Mouse (Mus musculus) G1E (cell line): Measurements from ENCODE around the gene Rftn2. TPM values are rescaled to one million over a fixed set of nuclear protein-coding genes. Genes with fewer than 3 reads are reported as not detected.

Source experiments
- ATAC-seq: 2 replicates; pipeline ENCODE4 v1.8.0; 2016; ENCODE audit warnings: mild to moderate bottlenecking; ENCODE audit not compliant: insufficient number of reproducible peaks, poor library complexity, low FRiP score, severe bottlenecking; ENCODE audit errors: extremely low read depth
- DNase-seq: peaks from one replicate; pipeline ENCODE4 v3.0.0; 2012; ENCODE audit warnings: low spot score
- H3K27me3 ChIP-seq: 2 replicates; pipeline ENCODE4 v1.6.1; 2012; ENCODE audit warnings: mild to moderate bottlenecking, low read length, inconsistent platforms; ENCODE audit not compliant: insufficient read depth
- H3K36me3 ChIP-seq: replicated peaks from 2 replicates; pipeline ENCODE3; 2012; ENCODE audit warnings: mild to moderate bottlenecking, inconsistent platforms
- H3K4me1 ChIP-seq: 2 replicates; pipeline ENCODE4 v1.6.1; 2012; ENCODE audit warnings: low read depth, low read length, inconsistent platforms, mixed read lengths; ENCODE audit not compliant: insufficient read depth
- H3K4me3 ChIP-seq: 2 replicates; pipeline ENCODE4 v1.5.1; 2012; ENCODE audit warnings: low read depth, mild to moderate bottlenecking, inconsistent platforms, low read length, moderate library complexity, mixed read lengths
- H3K9me3 ChIP-seq: replicated peaks from 2 replicates; pipeline ENCODE4 v1.6.1; 2012; ENCODE audit warnings: inconsistent platforms
- CTCF ChIP-seq: IDR thresholded peaks from 2 replicates; pipeline ENCODE4 v1.5.1; 2012; ENCODE audit warnings: low read depth, low read length, inconsistent platforms, mixed read lengths
- GATA1 ChIP-seq: IDR thresholded peaks from 2 replicates; pipeline ENCODE4 v1.6.1; 2012; ENCODE audit warnings: borderline replicate concordance, low read length, inconsistent platforms, mixed read lengths
- GATA2 ChIP-seq: IDR thresholded peaks from 2 replicates; pipeline ENCODE4 v1.6.1; 2012; ENCODE audit warnings: low read depth, low read length, inconsistent platforms, borderline replicate concordance
- POLR2AphosphoS5 ChIP-seq: IDR thresholded peaks from 2 replicates; pipeline ENCODE4 v1.6.1; 2012; ENCODE audit warnings: low read depth, low read length, inconsistent platforms; ENCODE audit not compliant: insufficient replicate concordance
- TAL1 ChIP-seq: conservative IDR thresholded peaks from 2 replicates; pipeline ENCODE4 v1.6.1; 2012; ENCODE audit warnings: low read depth, low read length, inconsistent platforms, mixed read lengths
- polyA plus RNA-seq: library from polyadenylated mRNA; stranded (reverse); fragments of >175 nt; gene quantifications from 2 replicates; pipeline ENCODE4 v1.2.3, GENCODE M21; 2012
- total RNA-seq, 2 experiments: library from RNA; stranded (forward) in 1 of 2; stranded (reverse) in 1 of 2; fragments of 200-1000 nt in 1 of 2; fragments of >200 nt in 1 of 2; fragmentation: Nextera tagmentation in 1 of 2; gene quantifications; 2 replicates each; pipeline ENCODE4 v1.2.3; 2014 to 2017

Rftn2 gene
- total and polyA plus RNA-seq, 3 experiments: 0.08 to 3.2 (median 2.5) TPM

- ATAC-seq: no peak
- H3K9me3 ChIP-seq: no peaks in the 10 kb centered on the region
- H3K36me3 ChIP-seq: no peaks in the 10 kb centered on the region
- DNase-seq: no peak
- TF ChIP-seq GATA2 (no peak), CTCF (no peak), POLR2AphosphoS5 (no peak), GATA1 (no peak), TAL1 (no peak)
- no peak overlapping the region for H3K4me3 ChIP-seq
- H3K4me1 ChIP-seq: peaks cover 7% of the 10 kb centered on the region
- peaks cover 19% of the 10 kb centered on the region for H3K27me3 ChIP-seq
These were observed 12.6 kb downstream of the Rftn2 start for GRCm38 (mm10) chr1:55213936-55214335.

GRCm38 (mm10) chr1:55213475-55213874 is 13.1 kb downstream of the Rftn2 start:
- no peaks in the 10 kb centered on the region for H3K9me3 ChIP-seq
- DNase-seq (no peak), ATAC-seq (no peak)
- no peaks in the 10 kb centered on the region for H3K36me3 ChIP-seq
- no peak for TF ChIP-seq GATA1
- peaks cover 19% of the 10 kb centered on the region for H3K27me3 ChIP-seq
- no peak overlapping the region for H3K4me3 ChIP-seq
- H3K4me1 ChIP-seq: peaks cover 7% of the 10 kb centered on the region

GRCm38 (mm10) chr1:55212771-55213170 is 13.8 kb downstream of the Rftn2 start:
- H3K36me3 ChIP-seq: no peaks in the 10 kb centered on the region
- no peak overlapping the region for H3K4me3 ChIP-seq
- H3K9me3 ChIP-seq: no peaks in the 10 kb centered on the region
- peaks cover 16% of the 10 kb centered on the region for H3K27me3 ChIP-seq
- ATAC-seq (no peak), DNase-seq (no peak)
- TF ChIP-seq POLR2AphosphoS5 (no peak), GATA1 (no peak), TAL1 (no peak), GATA2 (no peak), CTCF (no peak)
- peaks cover 7% of the 10 kb centered on the region for H3K4me1 ChIP-seq

GRCm38 (mm10) chr1:55211081-55211480 is 15.5 kb downstream of the Rftn2 start:
- Histone ChIP-seq H3K36me3 (no peaks in the 10 kb centered on the region), H3K9me3 (no peaks in the 10 kb centered on the region), H3K4me1 (peaks cover 7% of the 10 kb centered on the region), H3K27me3 (peaks cover 17% of the 10 kb centered on the region), H3K4me3 (no peak overlapping the region)
- no peak for DNase-seq
- ATAC-seq: no peak
- TF ChIP-seq TAL1 (no peak), GATA2 (no peak), POLR2AphosphoS5 (no peak), GATA1 (no peak), CTCF (no peak)

GRCm38 (mm10) chr1:55210202-55210965 is 16.2 kb downstream of the Rftn2 start:
- H3K9me3 ChIP-seq: no peaks in the 10 kb centered on the region
- H3K27me3 ChIP-seq: peaks cover 16% of the 10 kb centered on the region
- no peak for TF ChIP-seq TAL1
- no peak for TF ChIP-seq POLR2AphosphoS5
- no peak for TF ChIP-seq CTCF
- TF ChIP-seq GATA2: no peak
- TF ChIP-seq GATA1: no peak
- H3K36me3 ChIP-seq: no peaks in the 10 kb centered on the region
- peaks cover 4% of the 10 kb centered on the region for H3K4me1 ChIP-seq
- ATAC-seq (no peak), DNase-seq (no peak)
- H3K4me3 ChIP-seq: no peak overlapping the region

- no peaks in the 10 kb centered on the region for H3K9me3 ChIP-seq
- DNase-seq: no peak
- H3K36me3 ChIP-seq: no peaks in the 10 kb centered on the region
- H3K4me1 ChIP-seq: 0 out of 2 replicates have a peak, but pooled peaks cover 3% of the 10 kb centered on the region
- no peak for ATAC-seq
- TF ChIP-seq GATA1: no peak
- TF ChIP-seq GATA2: no peak
- no peak overlapping the region for H3K4me3 ChIP-seq
- H3K27me3 ChIP-seq: peaks cover 23% of the 10 kb centered on the region
These were observed 18.0 kb downstream of the Rftn2 start for GRCm38 (mm10) chr1:55208500-55209140.

- ATAC-seq (no peak), DNase-seq (no peak)
- Histone ChIP-seq H3K27me3 (peaks cover 24% of the 10 kb centered on the region), H3K4me3 (no peak overlapping the region), H3K9me3 (no peaks in the 10 kb centered on the region), H3K4me1 (no peaks in the 10 kb centered on the region), H3K36me3 (no peaks in the 10 kb centered on the region)
- no peak for TF ChIP-seq GATA2
- TF ChIP-seq POLR2AphosphoS5: no peak
- no peak for TF ChIP-seq TAL1
- TF ChIP-seq GATA1: no peak
- TF ChIP-seq CTCF: no peak
These were observed 19.0 kb downstream of the Rftn2 start for GRCm38 (mm10) chr1:55207561-55207960.
